Mouse (Mus musculus) kidney, postnatal 10 days (tissue): Measurements from ENCODE around the gene Dnm1.

Source experiments
- DNase-seq: peaks from one replicate; pipeline ENCODE4 v3.0.0; 2021; ENCODE audit warnings: mixed read lengths

Gene Dnm1

DNA sequence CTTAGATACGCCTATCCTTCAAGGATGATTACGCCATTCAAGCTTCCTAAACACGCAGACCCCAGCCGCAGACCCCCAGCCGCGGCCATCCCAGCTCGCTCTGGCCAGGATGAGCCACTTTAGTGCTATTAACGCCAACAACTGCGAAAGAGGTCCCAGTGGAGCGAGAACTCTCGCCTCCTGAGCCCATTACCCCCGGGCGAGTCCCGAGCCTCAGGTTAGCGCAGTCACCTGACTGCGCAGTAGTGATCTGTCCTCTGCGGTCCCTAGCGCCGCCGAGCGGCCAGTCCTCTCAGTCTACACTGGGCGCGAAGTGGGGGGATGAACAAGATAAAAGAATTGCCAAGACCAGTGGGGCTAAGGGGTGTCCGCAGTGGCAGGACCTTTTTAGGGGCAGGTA, 8.3 kb upstream of the Dnm1 start:
- peak; percentile 84 for DNase-seq

DNA sequence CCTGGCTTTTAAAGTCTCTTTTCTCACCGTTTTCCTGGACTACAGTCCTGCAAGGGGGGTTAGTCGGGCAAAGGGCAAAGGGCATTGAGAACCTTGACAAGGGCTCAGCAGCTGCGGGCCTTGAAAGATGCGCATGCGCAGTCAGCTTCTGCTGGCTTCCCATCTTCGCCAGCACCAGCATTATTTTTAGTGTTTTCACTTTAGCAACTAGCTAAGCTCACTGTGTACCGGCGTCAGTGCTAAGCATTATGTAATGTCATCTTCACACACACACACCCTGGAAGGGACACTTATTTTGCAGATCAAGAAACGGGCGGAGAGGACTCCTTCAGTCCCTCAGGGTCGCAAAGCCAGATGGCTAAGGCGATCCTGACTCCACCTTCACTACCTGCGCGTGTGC, 7.6 kb upstream of the Dnm1 start:
- DNase-seq = peak; percentile 89

DNA sequence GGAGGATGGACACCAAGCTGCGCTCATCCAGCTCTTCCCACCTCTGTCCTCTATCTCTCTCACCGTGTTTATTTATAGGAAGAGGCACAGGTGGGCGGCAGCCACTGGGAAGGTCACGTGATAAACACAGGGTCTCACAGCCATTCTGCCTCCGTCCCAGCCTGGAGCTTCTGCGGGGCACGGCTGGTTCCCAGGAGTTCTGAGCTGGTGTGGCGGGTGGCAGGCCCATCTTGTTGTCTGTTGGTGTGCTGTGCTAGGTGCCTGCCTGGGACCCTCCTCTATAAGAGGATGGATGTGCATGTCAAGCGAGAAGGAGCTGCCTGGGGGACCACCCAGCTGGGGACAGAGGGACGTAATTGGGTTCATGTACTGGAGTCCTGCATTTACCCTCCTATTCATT, 5.2 kb upstream of the Dnm1 start:
- DNase-seq = no peak

DNA sequence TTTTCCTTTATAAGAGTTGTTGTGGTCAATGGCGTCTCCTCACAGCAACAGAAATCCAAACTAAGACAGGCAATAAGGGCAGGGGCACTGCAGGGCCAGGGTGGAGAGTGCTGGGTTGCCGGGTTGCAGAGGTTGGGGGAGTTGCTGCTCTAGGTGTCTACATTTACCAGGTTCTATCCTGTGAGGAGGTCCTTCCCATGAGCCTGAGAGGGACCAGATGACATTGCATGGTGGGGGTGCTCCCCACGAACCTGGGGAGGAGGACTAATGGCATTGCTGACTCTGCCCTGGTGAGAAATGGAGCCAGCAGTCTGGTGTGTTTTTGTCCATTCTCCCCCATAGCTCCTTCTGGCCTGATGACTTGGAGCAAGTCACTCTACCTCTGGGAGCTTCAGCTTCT, 4.6 kb upstream of the Dnm1 start:
- DNase-seq = no peak

DNA sequence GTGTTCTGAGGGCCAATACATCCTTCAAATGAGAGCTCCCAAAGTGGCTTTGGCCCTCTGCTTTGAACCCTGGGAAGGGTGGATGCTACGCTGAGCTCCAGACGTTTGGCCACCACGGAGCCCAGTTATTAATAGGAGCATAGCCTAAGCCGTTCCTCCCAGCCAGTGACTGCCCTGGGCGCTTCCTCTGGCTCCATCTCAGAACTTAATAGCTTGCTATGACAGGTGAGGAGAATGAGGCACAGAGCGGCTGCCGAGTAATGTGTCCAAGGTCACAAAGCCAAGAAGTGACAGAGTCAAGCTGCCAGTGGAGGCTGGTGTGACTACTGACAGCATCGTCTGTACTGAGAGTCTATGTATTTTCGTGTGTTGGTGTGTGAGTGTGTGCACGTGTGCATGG, 3.1 kb upstream of the Dnm1 start:
- DNase-seq = no peak

DNA sequence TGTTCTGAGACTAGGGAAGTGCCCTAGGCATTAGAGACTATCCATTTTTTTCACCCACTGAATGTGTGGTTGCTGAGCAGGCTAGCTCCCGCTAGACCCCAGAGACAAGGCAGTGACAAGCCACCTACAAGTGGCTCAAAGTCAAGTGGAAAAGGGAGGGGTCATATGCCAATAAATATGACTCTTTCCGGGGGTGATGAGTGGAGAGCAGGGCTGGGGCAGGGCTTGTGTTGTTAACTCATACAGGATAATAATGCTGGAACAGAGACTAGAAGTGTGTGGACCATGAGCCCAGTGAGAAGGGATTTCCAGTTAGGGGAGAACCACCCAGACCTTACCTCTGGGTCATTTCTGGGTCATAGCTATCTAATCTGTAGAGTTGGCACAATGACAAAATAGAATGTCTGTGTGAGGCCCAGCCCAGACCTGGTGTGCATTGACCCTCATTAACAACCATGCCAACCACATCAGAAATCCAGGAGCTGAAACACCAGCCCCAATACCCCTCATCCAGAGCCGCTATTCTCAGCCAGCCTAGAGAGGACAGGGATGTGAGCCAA, 1.3 kb upstream of the Dnm1 start:
- no peak for DNase-seq

DNA sequence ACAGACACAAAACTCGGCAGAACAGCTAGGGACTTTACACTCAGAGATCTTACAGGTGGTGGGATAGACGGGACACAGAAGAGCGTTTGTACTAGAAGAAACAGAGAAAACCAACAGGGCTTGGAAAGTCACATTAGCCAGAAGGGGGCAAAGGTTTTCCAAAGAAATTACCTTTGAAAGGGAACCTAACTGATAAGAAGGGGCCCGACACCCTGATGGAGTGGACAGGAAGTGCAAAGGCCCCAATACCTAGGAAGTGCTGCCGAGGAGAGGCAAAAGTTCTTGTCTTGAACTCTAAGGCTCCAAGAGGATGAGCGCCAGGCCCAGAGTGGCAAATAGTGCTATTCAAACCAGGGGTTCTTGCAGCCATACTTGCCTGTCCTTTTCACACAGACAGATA, 698 bp upstream of the Dnm1 start:
- no peak for DNase-seq

DNA sequence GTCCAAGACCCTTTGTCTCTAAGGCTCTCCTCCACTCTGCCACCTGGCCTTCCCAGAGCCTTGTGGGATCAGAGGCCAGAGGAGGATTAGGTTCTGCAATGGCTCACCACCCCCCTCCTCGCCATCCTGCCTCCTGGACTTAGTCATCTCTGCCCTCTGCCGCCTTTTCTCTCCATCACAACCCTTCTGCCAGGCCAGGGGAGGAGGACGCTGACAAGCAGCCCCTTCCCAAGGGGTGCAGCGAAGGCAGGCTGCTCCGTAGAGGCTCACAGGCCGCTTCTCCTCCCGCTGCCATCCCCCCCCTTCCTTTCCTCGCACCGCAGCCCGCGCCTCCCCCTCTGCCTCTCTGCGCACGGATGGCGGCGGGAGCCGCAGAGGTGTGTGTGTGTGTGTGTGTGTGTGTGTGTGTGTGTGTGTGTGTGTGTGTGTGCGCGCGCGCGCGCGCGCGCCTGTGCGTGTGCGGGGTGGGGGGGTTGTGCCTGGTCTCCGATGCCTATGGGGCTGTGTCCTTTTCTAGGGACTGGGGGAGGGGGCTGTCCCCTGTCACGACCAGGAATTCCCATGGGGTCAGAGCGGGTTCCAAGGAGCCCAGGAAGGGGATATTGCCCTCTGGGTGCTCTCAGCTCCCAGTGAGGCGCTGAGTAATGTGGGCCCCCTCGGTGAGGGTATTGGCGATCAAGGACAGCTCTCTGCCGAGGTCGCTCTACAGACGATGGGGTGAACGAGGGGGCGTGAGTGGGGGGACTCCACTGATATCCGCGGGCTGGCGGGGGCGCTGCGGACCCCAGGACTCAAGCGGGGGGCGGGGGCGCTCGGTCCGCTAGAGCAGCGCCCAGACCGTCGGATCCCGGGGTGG, 759 bp downstream of the Dnm1 start, which contains the start of gene Ciz1:
Gene Ciz1, plus strand, starts transcription at position 177 of the 856 bp plus-strand sequence.
- DNase-seq = peak; percentile 54

DNA sequence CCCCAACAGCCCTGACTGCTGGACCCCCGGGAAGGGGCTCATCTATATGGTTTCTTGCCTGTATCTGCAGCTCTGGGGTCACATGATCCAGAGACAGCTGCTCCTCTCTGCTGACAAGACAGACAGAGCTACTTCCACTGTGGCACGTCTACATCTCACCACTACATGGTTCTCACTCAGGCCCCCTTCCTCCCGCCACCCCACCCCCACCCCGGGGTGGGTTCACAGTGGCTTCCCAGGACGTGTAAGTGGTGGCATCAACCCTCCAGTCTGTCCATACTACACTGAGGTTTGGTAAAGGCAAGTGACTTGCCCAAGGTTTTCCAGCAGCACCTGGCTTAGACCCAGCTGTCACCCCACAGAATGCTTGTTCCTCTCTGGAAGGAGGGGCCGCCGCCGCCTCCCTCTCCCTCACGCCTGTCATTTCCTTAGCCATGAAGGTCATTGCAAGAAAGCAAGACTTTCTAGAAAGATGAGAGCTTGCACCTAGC, 1.6 kb downstream of the Dnm1 start:
- DNase-seq = no peak

DNA sequence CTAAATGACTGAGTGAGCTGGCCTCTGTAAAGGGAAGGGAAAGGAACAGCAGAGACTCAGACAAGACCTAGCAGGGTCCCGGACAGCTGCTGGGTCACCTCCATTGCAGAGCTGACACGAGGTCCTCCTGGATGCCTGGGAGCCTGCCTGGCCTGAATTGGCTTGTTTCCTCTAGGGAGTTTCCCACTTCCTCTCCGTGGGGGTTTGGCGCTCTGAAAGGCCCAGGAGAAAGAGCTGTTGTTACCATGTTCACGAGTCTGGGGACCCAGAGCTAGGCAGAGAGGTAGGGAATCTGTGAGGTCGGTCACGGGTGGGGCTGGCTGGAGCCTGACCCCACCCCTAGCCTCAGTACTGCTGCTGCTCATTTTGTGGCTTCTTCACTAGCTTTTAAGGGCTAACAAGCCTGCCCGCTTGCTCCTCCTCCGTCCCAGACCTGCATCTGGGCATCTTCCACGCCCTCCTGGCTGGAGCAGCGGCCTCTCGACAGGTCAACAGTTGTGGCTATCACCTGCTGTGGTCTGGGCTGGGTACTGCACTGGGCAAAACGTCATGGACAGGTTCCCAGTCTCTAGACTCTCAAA, 2.6 kb downstream of the Dnm1 start:
- DNase-seq = no peak

DNA sequence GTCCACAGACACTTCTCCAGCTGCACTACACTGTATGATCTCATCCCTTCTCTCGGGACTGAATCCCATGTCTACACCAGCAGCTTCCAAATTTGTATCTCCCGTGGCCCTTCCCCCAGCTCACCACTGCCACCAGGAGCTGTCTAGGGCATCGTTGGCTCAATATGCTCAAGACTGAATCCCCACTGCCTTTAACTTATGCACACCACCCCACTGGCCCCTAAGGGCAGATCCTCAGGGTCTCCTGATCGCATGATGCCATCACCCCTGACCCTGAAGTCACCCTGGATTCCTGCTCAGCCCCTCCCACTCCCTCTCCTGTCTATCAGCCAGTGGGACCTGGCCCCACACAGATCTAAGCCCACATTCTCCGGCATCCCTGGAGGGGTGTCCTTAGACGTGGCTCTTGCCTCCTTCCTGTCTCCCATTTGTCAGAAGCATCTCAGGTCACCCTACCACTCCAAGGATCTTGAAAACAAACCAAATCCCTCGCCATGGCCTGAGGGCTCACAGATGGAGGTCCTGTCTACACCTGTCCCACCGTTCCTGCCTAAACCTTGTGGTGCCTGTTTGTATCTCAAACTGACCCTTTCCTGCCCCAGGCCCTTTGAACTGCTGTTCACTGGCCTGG, 3.4 kb downstream of the Dnm1 start:
- DNase-seq = no peak

DNA sequence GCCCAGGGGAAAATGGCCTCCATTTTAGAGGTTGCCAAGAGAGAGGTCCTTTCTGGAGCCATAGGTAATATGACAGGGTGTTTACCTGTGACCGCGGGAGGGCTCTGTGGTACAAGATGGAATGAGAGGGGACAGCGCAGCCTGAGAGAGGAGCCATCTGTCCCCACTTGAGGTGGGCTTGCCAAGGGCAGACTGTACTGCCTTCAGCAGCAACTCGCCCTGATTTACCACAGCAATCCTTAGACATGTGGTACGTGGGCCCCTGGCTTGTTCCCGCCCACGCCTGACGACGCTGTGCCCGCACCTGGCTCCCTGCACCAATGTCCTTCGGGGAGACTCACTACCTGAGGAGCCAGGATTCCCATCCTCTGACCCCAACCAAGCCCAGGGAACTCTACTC, 4.8 kb downstream of the Dnm1 start:
- no peak for DNase-seq

DNA sequence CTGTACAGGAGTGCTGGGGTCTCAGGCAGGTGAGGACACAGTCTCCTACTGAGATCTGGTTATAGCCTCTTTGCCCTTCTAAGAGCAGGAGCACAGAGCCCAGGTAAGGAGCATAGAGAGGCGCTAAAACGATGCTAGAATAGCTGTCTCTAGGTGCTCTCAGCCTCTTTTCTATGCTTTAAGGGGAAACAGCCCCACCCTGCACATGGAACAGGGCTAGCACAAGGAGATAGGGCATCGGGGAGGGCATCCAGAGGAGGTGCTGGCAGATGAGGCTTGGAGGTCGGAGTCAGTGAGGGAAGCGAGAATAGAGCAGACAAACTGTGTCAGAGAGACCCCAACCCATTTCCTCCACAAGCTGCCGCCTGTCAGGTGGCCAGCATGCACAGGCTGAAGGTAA, 6.1 kb downstream of the Dnm1 start:
- DNase-seq = no peak

DNA sequence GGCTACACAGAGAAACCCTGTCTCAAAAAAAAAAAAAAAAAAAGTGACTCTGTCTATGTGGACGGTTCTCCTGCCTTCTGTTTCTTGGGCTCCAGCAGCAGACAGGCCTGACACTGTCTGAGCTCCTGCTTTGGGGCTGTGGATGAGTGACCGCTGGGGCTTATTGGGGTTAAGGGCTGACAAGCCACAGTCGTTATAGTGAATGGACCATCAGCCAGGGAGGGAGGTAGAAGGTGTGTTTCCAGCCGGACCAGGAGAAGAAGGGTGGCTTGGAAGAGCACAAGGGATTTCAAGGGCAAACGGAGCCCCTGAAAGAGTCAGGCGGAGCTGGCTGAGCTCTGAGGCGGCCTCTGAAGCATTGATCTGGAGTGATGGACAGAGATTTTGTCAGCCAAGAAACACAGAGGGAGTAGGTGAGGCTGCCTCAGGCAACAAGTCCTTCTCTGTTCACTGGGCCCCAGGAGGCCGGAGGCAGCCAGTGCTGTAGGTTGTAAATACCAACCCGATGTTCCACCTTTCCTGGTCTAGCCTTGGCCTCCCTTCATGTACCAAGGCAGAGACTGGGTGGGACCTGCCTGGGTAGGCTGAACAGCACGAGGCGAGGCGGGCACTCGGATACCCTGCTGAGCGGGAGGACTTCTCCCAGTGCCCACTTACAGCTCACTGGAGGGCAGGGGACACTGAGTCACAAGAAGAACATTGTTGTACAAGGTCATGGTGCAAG, 8.4 kb downstream of the Dnm1 start:
- DNase-seq = no peak

DNA sequence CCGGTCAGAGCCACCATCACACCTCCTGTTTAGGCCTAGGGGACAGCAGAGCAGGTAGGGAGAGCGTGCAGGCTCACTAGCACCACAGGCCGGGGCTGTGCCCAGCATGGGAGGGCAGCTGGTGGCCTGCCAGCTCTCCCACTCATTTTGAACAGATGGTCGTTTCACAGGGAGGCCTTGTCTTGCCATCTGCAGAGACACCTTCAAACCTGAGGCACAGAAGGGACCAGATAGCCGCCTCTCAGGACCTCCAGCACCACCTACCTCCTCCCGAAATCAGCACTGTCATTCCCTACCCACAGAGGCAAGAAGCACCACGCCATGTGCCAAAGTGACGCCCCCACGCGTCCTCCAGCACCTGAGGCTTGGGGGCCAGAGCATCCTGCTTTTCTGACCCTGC, 9.1 kb downstream of the Dnm1 start:
- DNase-seq = no peak

DNA sequence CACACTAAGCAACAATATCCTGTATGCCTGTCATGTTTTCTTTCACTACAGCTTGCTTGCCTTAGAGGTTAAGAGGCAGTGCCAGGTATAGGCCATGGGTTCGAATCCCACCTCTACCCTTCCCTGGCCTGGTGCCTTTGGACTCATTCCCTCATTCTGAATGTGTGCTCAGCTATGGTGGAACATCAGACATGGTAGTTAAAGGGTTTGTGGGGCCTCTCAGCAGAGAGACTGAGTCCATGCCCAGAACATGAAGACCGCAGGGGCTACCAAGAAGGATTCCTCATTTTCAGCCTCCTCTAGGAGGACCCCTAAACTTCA, 9.8 kb downstream of the Dnm1 start:
- no peak for DNase-seq

DNA sequence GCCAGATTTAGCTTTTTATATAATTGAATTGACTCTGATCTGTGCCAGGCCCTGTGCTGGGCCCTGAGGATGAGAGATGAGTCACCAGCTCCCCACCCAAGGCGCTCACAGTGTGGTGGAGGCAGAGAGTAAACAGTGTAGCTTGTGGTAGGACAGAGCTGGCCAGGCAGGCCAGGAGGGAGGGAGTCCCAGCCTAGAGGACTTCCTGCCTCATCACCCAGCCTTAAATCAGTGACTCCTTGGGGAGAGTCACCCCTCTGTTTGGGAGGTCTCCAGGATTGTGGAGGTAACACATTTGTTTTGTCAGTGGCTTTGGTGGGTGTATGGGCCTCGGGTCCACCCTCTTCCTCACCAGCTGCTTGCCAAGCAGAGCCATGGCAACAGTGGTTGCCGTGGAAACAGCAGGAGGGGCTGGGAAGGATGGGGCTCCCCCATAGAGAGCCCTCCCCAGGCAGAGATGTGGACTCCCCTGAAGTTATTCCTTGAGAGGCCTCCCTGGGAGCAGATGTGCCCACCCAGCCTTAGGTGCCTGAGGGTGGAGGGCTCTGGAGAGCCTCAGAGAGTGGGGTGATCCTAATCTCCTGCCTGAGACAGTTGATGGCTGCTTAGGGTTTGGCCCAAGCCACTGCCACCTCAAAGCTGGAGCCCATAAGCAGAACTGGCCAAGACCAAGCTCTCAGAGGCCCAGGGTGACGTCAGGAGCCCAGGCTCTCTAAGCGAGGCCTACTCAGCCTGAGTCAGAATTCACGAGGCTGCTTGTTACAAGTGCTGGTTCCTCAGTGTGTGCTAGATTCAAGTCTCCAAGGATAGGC, 10.4 kb downstream of the Dnm1 start:
- DNase-seq = no peak

DNA sequence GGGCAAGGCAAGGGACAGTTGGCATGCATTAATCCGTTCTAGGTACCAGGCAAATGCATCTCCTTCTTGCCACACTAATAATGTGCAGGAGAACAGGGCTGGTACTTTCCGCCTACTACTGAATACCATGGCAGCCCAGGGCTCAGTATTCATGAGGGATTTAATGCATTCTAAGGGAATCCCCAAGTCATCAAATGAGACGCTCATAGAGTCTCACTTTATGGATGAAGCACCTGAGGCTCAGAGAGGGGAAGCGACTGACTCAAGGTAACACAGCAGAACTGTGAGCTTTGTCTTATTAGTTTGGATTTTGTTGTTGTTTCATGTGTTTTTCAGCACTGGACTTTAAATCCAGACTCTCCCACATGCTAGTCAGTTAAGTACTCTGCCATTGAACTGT, 11.1 kb downstream of the Dnm1 start:
- DNase-seq = no peak

DNA sequence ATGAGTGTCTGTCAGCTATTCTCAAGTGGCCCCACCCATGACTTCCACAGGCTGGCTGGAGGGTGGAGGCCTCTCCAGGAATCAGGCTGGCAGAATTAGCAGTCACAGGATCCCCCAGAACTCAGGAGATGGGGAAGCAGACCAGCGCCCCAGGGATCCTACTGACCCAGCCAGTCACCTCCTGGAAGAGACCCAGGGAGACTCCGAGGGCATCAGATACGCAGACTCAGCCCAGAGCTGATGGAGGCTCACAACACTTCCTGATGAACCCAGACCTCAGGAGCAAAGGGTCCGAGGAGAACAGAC, 11.6 kb downstream of the Dnm1 start:
- DNase-seq = no peak

DNA sequence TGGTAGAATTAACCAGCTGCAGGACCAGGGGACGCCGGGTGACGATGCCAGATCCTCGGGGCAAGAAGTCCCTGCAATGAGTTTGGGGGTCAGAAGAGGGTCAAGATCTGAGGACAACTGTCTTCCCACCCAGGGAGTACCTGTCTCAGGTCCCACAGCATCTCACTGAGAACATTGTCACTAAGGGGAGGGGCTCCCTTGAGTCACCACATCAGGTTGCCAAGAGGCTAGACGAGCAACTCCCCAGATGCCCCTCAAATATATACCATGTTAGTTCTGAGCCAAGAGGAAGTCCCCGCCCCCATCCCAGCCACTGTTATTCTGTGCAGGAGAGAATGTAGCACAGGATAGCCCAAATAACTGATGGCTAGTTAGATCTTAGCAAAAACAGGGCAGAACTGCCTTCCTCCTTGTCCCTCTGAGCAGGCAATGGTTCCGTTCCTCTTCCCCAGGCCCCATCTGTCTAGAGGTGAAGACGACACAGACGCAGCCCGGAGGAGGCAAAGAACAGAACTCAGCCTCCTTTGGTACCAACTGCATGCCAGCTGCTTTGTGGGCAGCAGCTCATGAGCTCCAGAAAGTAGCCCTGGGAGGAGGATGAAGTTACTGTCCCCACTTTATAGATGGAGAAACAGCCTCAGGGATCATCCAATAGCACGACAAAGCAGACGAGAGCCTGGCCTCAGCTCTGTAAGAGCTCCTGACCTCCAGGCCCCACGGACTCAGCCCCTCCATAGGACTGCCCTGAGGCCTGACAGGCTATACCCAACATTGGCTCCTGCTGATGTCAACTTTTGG, 12.1 kb downstream of the Dnm1 start:
- no peak for DNase-seq

DNA sequence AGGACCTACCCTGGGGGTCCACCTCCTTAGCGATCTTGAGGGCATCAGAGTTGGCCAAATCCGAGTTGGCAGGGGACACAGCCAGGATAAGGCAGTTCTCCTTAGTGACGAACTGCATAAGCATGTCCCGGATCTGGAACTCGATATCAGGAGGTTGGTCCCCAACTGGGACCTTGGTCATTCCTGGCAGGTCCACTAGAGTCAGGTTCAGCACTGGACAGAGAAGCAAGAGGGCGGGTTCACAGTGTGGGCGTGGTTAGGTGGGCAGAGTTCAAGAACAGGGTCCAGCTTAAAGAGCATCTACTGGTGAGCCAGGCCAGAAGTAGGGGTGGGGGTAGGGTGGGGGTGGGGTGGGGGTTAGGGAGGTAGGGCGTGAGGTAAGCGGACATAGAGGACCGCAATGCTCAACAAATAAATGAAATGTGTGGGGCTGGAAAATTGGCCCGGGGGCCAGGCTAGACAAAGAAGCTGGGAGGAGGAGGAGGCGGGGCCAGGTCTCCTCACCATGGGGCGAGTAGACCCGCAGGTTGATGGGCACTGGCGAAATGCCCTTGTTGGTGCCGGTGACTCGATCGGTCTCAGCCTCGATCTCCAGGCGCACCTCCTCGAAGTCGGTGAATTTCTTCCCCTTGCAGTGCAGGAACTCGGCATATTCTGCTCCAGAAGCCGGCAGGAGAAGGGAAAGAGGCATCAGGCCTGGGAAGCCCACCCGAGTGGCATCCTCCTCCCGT, 13.1 kb downstream of the Dnm1 start:
- DNase-seq = no peak
